Mouse (Mus musculus) thymus, postnatal 4 days (tissue): Measurements from ENCODE around the gene Hif1an.

Experiments used
- DNase-seq: peaks from one replicate; pipeline ENCODE4 v3.0.0; 2021

Hif1an gene

DNA sequence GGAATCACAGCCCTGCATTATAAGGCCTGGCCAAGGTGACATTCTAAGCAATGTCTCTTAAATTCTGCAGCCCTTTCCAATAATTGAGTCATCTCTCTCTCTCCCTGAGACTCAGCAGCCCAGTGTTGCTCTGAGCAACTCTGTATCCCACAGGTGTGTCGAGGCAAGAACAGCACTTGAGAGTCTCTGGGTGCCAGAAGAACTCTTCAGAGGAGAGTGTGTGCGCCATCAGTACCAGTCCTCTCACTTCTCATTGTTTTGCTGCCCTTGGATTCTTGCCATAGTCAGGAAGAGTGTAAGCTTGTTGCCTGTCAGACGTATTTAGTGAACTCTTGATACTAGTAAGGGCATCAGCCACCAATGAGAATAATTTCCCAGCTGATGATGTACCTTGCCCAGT lies 5.1 kb downstream of the Hif1an start:
- DNase-seq: no peak

DNA sequence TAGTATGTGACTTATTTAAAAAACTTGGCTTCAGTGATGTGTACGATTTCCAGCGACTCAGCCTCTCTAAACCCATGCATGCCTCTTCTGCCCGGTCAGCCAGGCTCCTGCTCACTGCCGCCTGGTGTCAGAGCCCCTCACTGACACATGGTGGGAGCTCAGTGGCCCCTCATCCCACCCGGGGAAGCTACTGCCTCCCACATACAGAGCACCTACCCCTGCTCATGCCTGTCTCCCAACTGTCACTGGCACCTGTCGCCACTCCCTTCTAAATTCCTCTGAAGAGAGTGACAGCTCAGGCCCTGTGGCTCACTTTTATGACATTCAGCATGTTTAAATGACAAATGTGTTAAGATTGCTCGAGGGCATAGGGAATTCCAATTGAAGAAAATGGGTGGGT lies 13.6 kb downstream of the Hif1an start:
- no peak for DNase-seq

DNA sequence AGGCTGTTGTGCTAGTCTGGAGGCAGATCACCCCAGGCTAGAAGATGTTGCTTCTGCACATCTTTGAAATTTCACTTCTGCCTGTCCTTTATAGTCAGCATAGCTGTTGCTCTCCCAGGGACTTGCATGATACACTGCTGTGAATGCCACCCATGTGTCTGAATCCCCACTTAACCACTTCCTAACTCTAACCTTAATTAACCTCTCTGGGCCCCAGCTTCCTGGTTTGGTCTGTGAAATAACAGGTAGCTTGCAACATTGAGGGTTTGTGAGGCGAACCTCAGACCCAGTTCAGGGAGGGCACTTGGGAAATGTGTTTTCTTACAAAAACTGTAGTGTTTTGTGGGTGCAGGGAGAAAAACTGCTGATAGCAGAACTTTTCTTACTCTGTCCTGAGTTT lies 15.4 kb downstream of the Hif1an start:
- DNase-seq: peak; percentile 38

DNA sequence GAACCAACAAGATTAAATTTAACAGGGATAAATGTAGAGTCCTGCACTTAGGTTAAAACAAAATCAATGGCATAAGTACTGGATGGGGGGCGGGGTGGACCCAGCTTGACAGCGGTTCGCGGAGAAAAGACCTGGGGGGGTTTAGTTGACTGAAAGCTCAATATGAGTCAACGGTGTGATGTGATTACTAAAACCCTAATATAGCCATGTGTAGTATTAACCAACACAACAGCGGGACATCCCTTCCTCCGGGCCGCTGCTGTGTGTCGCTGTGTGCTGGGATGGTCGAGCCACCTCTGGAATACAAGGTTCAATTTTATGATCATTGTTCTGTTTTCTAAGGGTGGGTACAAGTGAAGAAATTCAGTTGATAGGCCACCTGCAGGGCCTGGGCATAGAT lies 19.5 kb downstream of the Hif1an start:
- DNase-seq: no peak

DNA sequence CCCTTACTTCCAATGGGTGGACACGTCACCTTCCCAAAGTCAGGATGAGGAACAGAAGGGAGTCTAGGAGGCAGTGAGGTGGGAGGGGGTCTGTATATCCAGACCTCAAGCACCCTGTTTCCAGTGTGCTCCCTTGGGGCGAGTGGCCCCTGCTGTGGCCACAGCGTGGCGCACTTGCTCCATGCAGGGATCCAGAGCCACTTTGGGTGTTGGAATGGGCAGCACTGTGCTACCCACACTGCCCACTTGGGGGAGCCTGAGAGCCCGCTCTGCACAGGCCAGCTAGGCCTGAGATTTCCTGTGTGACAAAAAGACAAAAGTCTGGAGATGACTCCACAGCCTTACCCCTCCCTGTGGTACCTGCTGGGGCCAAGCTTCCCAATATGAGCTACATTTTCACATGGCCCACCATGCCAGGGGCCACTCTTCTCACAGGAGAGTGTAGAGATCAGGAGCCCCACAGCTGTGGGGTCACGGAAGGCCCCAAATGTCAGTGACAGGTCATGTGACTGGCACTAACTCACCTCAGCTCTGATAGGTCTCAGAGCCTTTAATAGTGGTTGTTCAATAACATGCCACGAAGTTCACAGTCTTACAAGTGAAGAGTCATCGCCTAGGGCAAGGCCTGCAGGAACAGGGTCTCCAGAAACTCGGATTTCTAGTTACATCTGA lies 20.1 kb downstream of the Hif1an start:
- peak; percentile 97 for DNase-seq

DNA sequence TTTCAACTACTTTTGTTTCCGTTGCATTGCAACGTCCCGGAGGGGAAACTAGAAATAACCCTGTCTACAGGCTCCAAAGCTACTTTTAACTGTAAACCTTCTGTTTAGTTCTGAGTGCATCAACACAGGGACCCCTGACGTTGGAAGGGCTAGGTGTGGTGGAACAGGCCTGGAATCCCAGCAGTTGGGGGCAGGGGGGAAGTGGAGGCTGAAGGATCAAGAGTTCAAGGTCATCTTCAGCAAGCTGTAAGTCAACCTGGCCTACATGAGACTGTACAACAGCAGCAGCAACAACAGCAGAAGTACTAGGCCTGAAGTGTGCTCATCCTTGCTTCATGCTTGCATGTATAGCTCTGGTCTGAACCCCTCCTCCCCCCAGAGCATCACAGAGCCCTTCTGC lies 25.4 kb downstream of the Hif1an start:
- no peak for DNase-seq

DNA sequence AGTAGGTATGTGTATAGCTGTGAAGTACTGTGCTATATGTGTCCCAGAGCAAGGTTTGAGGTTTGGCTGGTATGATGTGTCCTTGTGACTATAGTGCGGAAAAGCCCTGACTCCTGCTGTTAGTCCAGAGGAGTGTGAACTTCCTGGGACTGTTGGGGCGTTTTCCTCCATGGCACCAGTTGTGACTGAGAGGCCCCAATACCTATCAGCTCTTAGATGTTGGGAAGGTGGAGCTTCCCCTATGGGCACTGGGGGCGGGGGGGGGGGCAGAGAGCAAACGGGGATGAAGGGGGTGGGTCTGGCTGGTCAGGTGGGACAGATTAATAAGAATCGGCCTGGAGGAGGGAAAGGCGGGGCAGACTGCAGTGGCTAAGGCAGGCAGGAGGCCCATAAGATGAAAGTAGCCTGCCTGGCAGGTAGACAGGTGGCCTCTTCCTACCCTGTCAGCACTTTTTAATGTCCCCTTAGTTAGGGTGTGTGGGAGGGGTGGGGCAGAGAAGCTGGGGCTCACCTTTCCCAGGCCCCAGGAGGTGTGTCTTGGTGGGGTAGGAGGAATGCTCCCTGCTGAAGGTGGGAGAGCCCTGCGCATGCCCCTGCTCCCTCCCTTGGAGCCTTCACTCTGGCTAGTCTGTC lies 27.1 kb downstream of the Hif1an start:
- no peak for DNase-seq

DNA sequence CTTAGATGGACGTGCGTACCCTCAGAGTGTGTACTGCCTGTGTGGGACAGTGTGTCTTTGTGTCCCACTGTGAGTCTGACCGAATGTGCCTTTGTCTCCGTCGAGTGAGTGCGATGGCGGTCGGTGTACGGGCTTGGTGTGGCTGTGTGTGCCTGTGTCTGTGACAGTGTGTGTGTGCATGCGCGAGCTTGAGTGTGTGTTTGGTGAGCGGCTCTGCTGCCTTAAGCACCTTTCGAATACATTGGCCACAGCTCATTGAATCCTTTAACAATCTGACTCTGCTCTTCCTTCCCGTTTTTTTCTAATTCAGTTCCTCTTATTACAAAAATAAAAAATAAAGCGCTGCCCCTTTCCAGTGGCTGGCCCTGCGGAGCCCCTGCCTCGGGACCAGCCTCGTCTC lies 28.3 kb downstream of the Hif1an start:
- DNase-seq: no peak

DNA sequence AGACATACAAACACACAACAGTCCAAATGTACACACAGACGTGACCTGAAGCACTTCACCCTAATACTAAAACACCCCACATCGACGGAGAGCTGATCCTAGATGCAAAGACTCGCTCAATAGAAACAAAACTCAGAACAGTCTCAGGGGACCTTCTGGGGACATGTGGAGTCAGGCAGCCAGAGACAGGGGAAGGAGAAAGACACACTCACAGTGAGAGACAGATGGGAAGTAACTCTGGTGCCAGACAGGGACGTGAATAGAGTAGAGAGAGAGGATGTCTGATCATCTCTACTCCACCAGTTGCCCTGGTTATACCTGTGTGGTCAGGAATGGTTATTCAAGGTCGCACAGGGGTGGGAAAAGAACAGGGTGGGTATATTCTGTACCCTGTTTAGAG lies 29.0 kb downstream of the Hif1an start:
- DNase-seq: no peak

DNA sequence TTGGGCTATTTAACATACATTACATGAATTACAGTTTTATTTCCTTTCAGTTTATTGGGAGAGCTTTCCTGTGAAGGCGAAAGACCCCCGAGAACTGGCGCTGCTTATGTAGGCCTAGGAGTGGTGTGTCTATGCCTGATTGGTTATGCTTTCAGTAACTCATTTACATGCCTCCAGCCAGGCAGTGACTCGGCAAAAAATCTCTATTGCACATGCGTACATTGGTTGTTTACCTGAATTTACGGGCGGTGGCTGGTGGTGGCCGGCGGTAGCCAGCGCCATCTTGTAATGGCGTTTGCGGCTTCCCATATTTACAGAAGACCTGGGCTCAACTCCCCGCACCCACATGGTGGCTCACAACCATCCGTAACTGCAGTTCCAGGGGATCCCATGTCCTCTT lies 31.5 kb downstream of the Hif1an start:
- DNase-seq: no peak

DNA sequence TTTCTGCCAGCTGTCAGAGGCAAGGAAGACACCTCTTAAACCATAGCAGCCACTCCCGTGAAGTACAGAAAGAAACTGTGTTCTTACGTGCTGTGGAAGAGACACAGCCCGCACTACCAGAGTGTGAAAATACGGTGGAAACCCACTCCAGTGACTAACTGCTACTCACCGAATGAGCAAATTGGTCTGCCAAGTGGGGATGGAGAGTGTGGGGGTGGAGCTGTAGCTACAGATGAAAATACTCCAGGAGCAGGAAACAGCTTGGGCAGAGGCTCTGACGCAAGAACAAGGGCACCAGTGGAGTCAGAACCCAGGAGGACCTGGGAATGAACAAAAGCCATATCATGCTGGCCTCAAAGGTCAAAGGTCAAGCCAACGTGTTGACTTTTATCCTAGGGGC lies 55.5 kb downstream of the Hif1an start:
- DNase-seq: no peak
